Comparison of ENCODE assay signal across 8 mouse cellular contexts in genomic region chr9:88547851-88548613, GRCm38 (mm10). TPM values are rescaled to one million over a fixed set of nuclear protein-coding genes. Genes with fewer than 3 reads are reported as not detected.
DNase-seq lines count a peak whose midpoint lies in the region; ATAC-seq and TF ChIP-seq lines count a peak whose summit lies in the region.

Gene Zfp949, plus strand, starts transcription at chr9:88548020.

- no peak for TF ChIP-seq CTCF in forebrain, postnatal 0 days (IDR thresholded peaks at IDR 0.05; ENCODE audit: low read depth)
- no peak for TF ChIP-seq CTCF in layer of hippocampus, adult 2 months (conservative IDR thresholded peaks at IDR 0.05)
- TF ChIP-seq CTCF in lung, adult 2 months (IDR thresholded peaks at IDR 0.05; ENCODE audit: insufficient read depth, low read length) = no peak

- no peaks in the 10 kb centered on the region for H3K9me3 ChIP-seq in forebrain, postnatal 0 days (ENCODE audit: low read length)

- peaks cover 6% of the 10 kb centered on the region; the same call in 1 of the 2 replicates for H3K36me3 ChIP-seq in forebrain, postnatal 0 days (ENCODE audit: insufficient read depth)

- TF ChIP-seq POLR2A in lung, adult 2 months (IDR thresholded peaks at IDR 0.05; ENCODE audit: borderline replicate concordance, extremely low read depth, low read depth, low read length) = peak; percentile 87; the same call in 1 of the 2 replicates

- peak within 1 kb of the TSS; percentile 71 for H3K4me3 ChIP-seq in forebrain, postnatal 0 days (ENCODE audit: low read depth, low read length)
- H3K4me3 ChIP-seq in layer of hippocampus, adult 2 months = peak within 1 kb of the TSS; percentile 97
- peak within 1 kb of the TSS; percentile 100 for H3K4me3 ChIP-seq in lung, adult 2 months (replicated peaks; ENCODE audit: extremely low read depth, low read depth, low read length)

- H3K9ac ChIP-seq in forebrain, postnatal 0 days = peak within 1 kb of the TSS; percentile 79

- ATAC-seq in forebrain, postnatal 0 days = peak; percentile 93
- peak; percentile 93 for ATAC-seq in neutrophil, adult 5-6 weeks (ENCODE audit: extremely low read depth, insufficient number of reproducible peaks, low FRiP score, poor library complexity, severe bottlenecking)

- peak within 1 kb of the TSS; percentile 56 for H3K4me2 ChIP-seq in forebrain, postnatal 0 days (ENCODE audit: low read depth)

- 0 out of 2 replicates have a peak, but pooled peaks cover 12% of the 10 kb centered on the region for H3K4me1 ChIP-seq in forebrain, postnatal 0 days (ENCODE audit: insufficient read depth)
- no peaks in the 10 kb centered on the region; the same call in 1 of the 2 replicates for H3K4me1 ChIP-seq in lung, adult 2 months (ENCODE audit: control insufficient read depth, insufficient read depth, low read length)

- H3K27me3 ChIP-seq in forebrain, postnatal 0 days (ENCODE audit: insufficient read depth, low read length) = no peaks in the 10 kb centered on the region

- peak within 1 kb of the TSS; percentile 88 for H3K27ac ChIP-seq in forebrain, postnatal 0 days (ENCODE audit: low read depth, low read length)
- H3K27ac ChIP-seq in layer of hippocampus, adult 2 months = peak within 1 kb of the TSS; percentile 97

- 1% methylated on average over 30 of the region's 30 CpGs for WGBS in forebrain, postnatal 0 days
- WGBS in lung, adult 2 months = under 1% methylated on average over 30 of the region's 30 CpGs

- peak; percentile 82 for DNase-seq in MN1 (ENCODE audit: low spot score)
- peak; percentile 82 for DNase-seq in cerebellum, adult 8-10 months
- DNase-seq in forebrain, postnatal 0 days = peak; percentile 88
- peak; percentile 50 for DNase-seq in heart, postnatal 4 days
- peak; percentile 67 to 89 for DNase-seq in layer of hippocampus, adult 2 months (ENCODE audit: low spot score in 2 of 2)
- DNase-seq in lung, adult 2 months = peak; percentile 78
- DNase-seq in testis, postnatal 14 days (ENCODE audit: low spot score) = peak; percentile 84

RNA-seq across cellular contexts. Expression of gene Zfp949, which starts in this region (rescaled TPM):
- 18.6 and 25.0 TPM in 2 replicates for total RNA-seq in forebrain, postnatal 0 days (2014; rRNA removed)
- polyA plus RNA-seq in forebrain, postnatal 0 days (2015; fragmentation: Nextera tagmentation; extraction: Ambion mirVana) = 9.0 and 13.5 TPM in 2 replicates
- total RNA-seq in heart, postnatal 4 days (2021) = 1 to 10 TPM; 4.8 to 5.8 TPM
- total RNA-seq in layer of hippocampus, adult 2 months (2021) = 10 to 100 TPM; 21.8 to 25.0 TPM
- 2.8 and 5.5 TPM in 2 replicates for polyA plus RNA-seq in lung, adult 2 months (2012; rRNA removed)
- total RNA-seq in neutrophil, adult 5-6 weeks (2017) = 21.5 and 29.2 TPM in 2 replicates

Comparison
In these comparisons a context has a peak if more than half of its experiments do, and no peak if none do; other contexts are left out.
1. Peak in every context shown above with its lines: DNase-seq, ATAC-seq, H3K4me3 ChIP-seq and H3K27ac ChIP-seq.